Mouse (Mus musculus): ENCODE data around the gene Snx27. TPM values are rescaled to one million over a fixed set of nuclear protein-coding genes. Genes with fewer than 3 reads are reported as not detected.

Gene Snx27
- polyA plus RNA-seq (2015; fragmentation: Nextera tagmentation; extraction: Ambion mirVana): 30.7 and 32.0 TPM in 2 replicates

DNA sequence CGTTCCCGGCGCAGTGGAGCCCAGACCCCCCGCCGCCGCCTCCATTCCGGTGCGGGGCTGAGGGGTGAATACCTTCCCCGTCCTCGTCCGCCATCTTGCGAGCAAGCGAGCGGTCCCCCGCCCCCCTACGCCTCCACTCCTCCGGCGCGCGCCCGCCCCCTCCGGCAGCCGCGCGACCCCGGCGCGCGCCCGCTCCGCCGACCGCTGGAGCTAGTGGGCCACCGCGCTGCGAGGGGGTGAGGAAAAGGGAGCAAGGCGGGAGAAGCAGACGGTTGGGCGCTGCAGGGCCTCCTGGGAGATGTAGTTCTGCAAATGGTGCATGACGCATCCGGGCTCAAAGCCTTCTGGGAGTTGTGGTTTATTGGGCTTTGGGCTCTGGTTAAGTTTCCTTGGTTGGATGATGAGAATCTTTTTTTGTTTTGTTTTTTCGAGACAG, at the start of gene Snx27:
TSS of gene Snx27 (minus strand) at position 261 of the 436 bp plus-strand sequence.
- H3K9me3 ChIP-seq (replicated peaks): no peaks in the 10 kb centered on the region
- WGBS: 1% methylated on average over 36 of the region's 42 CpGs
- H3K27me3 ChIP-seq: no peaks in the 10 kb centered on the region
- H3K4me1 ChIP-seq (replicated peaks): peaks cover 18% of the 10 kb centered on the region
- H3K36me3 ChIP-seq: no peaks in the 10 kb centered on the region
- peak within 1 kb of the TSS; percentile 91 for H3K9ac ChIP-seq
- H3K4me2 ChIP-seq: peak within 1 kb of the TSS; percentile 76
- ATAC-seq (replicated peaks; ENCODE audit: insufficient number of reproducible peaks, insufficient read depth, low FRiP score, low read depth): peak; percentile 99
- peak within 1 kb of the TSS; percentile 91 for H3K4me3 ChIP-seq
- peak within 1 kb of the TSS; percentile 92 for H3K27ac ChIP-seq

DNA sequence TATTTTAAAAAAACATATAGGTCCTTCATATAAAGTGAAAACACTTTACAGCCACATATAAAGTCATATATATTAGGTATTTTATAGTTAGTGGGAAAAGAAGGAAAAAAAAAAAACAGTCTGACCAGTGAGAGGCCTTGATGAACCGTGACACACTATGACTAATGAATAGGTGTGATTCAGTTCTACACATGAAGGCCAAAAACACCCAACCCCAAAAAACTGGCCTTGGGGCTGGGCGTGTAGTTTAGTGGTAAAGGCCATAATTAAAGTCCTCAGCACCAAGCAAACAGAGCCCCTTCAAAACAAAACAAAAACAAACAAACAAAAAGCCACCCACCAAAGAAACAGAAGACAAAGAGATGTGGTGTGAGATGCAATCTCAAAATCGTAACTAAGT, 47.4 kb upstream of the Snx27 start:
- ATAC-seq (replicated peaks; ENCODE audit: insufficient number of reproducible peaks, insufficient read depth, low FRiP score, low read depth): no peak
- Histone ChIP-seq H3K36me3 (no peaks in the 10 kb centered on the region), H3K4me1 (replicated peaks) (no peaks in the 10 kb centered on the region), H3K9ac (no peak overlapping the region), H3K27ac (no peak overlapping the region), H3K27me3 (no peaks in the 10 kb centered on the region), H3K4me2 (no peak overlapping the region), H3K4me3 (no peak overlapping the region), H3K9me3 (replicated peaks) (no peaks in the 10 kb centered on the region)
- WGBS: 82% methylated on average over 3 of the region's 3 CpGs

DNA sequence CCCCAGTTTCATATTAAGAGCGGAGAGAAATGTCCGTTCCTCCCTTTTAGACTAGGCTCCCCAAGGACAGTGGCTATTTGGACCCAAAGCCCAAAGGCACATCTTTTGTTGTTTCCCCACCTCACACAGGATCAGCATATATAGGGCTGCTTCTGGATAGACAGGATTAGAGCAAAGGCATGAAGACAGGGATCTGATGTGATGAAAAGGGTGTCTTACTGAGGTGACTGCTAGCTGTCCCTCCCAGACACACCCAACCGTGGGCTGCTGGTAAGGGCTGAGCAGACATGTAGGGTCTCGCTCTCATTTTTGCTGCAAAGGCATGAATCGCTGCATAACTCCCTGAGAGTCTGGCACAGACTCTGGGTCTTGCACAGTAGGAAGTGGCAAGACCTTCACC, 46.2 kb upstream of the Snx27 start:
- H3K4me1 ChIP-seq (replicated peaks): 0 out of 2 replicates have a peak, but pooled peaks cover 6% of the 10 kb centered on the region

DNA sequence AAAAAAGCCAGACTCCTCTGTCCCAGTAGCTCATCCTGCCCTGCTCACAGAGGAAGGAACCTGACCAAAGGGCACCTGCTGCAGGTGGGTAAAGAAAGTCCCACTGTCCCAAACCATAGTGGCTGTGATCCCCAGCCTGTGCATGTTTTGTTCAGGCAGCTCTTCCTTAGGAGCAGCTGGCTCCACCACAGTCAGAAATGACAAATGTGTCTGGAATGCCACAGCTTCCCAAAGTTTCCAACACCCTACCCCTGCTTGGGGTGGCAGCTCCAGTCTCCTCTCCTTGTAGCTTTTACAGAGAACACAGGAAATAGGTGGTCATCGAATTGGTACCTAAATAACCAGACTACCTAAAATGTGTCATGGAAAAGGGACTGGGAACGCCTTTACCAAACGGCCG, 41.8 kb upstream of the Snx27 start:
- Histone ChIP-seq H3K27me3 (no peaks in the 10 kb centered on the region), H3K4me1 (replicated peaks) (peaks cover 24% of the 10 kb centered on the region), H3K27ac (no peak overlapping the region), H3K36me3 (no peaks in the 10 kb centered on the region), H3K9me3 (replicated peaks) (no peaks in the 10 kb centered on the region), H3K9ac (no peak overlapping the region), H3K4me2 (no peak overlapping the region), H3K4me3 (no peak overlapping the region)
- 82% methylated on average over 4 of the region's 4 CpGs for WGBS
- ATAC-seq (replicated peaks; ENCODE audit: insufficient number of reproducible peaks, insufficient read depth, low FRiP score, low read depth): no peak

More for the DNA sequence above, 46.2 kb upstream of the Snx27 start:
- WGBS: 83% methylated on average over 5 of the region's 5 CpGs
- Histone ChIP-seq H3K27me3 (no peaks in the 10 kb centered on the region), H3K9me3 (replicated peaks) (no peaks in the 10 kb centered on the region), H3K4me2 (no peak overlapping the region), H3K4me3 (no peak overlapping the region), H3K36me3 (no peaks in the 10 kb centered on the region), H3K9ac (no peak overlapping the region), H3K27ac (no peak overlapping the region)
- no peak for ATAC-seq (replicated peaks; ENCODE audit: insufficient number of reproducible peaks, insufficient read depth, low FRiP score, low read depth)

DNA sequence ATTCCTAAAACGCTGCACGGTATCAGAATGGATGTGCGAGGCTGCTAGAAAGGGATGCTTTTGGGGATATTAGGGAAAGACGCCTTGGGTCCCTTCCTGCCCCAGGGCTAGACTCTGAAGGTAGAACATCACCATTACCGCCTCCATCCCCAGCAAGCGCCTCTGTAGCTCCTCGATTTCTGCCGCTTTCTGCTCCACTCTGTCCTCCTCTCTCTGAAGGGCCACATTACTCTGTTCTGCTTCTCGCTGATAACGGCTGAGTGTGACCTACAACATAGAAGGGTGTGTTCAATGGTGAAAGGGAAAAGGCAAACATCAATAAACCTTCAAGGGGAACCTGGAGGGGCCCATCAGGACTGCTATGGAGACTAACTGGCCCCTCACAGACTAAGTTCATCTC, 40.0 kb upstream of the Snx27 start:
- H3K27me3 ChIP-seq: no peaks in the 10 kb centered on the region
- H3K4me1 ChIP-seq (replicated peaks): peaks cover 24% of the 10 kb centered on the region
- H3K27ac ChIP-seq: peak overlapping the region; percentile 62
- no peak overlapping the region for H3K4me3 ChIP-seq
- no peak for ATAC-seq (replicated peaks; ENCODE audit: insufficient number of reproducible peaks, insufficient read depth, low FRiP score, low read depth)
- no peak overlapping the region for H3K4me2 ChIP-seq
- H3K36me3 ChIP-seq: no peaks in the 10 kb centered on the region
- H3K9ac ChIP-seq: no peak overlapping the region
- 71% methylated on average over 10 of the region's 10 CpGs for WGBS
- no peaks in the 10 kb centered on the region for H3K9me3 ChIP-seq (replicated peaks)

DNA sequence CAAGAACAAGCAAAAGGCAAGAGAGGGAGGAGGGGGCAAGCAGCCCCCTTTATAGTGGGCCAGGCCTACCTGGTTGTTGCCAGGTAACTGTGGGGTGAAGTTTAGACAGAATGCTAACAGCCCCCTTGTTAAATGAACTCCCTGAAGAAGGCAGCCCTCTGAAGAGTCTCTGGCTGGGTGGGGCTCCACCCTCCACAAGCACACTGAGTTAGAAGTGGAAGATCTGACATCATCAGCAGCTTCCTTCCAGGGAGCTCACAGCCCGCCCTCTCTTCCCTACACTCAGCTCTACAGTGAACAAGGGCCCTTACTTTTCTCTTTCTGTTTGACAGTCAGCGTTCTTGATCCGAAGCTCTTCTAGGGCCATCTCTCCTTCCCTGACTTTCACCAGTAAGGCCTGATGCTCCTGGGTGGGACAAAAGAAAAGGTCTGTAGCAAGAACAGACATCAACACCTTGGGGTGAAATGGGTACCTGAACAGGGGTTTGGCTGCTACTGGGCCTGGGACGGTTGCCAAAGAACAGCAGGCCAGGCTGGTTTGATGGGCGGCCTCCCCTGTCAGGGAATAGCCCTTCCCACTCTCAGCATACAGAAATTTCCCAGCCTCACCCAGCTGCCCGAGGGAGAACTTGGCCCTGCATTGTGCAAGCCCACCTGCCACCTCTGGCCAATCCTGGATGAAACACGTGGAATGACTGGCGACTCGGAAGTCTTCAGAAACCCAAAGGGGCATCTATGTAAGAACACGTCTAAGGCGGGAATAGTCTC, 39.4 kb upstream of the Snx27 start:
- WGBS: 56% methylated on average over 11 of the region's 11 CpGs
- Histone ChIP-seq H3K4me3 (no peak overlapping the region), H3K9ac (no peak overlapping the region), H3K4me1 (replicated peaks) (peaks cover 24% of the 10 kb centered on the region), H3K4me2 (no peak overlapping the region), H3K27ac (peak overlapping the region; percentile 62), H3K9me3 (replicated peaks) (no peaks in the 10 kb centered on the region), H3K27me3 (no peaks in the 10 kb centered on the region), H3K36me3 (no peaks in the 10 kb centered on the region)
- peak; percentile 82 for ATAC-seq (replicated peaks; ENCODE audit: insufficient number of reproducible peaks, insufficient read depth, low FRiP score, low read depth)

DNA sequence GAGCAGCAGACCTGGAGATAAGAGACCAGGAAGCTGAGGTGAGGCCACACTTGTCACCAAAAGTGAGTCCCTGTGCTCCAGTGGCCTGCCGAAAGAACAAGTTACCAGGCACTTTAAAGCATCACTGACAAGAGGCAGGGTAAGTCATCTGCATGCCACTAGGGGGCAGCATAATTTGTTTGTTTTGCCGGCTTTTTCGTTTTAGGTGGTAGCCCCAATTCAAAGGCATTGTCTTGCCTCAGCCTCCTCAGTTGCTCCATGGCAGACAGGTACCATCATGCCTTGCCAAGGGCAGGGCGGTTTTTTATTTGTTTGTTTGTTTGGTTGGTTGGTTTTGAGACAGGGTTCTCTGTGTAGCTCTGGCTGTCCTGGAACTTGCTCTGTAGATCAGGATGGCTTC, 34.2 kb upstream of the Snx27 start:
- Histone ChIP-seq H3K27ac (no peak overlapping the region), H3K27me3 (no peaks in the 10 kb centered on the region), H3K4me2 (no peak overlapping the region), H3K9ac (no peak overlapping the region), H3K9me3 (replicated peaks) (no peaks in the 10 kb centered on the region), H3K4me1 (replicated peaks) (peaks cover 12% of the 10 kb centered on the region), H3K4me3 (no peak overlapping the region), H3K36me3 (no peaks in the 10 kb centered on the region)
- WGBS: 70% methylated on average over 4 of the region's 4 CpGs
- no peak for ATAC-seq (replicated peaks; ENCODE audit: insufficient number of reproducible peaks, insufficient read depth, low FRiP score, low read depth)

DNA sequence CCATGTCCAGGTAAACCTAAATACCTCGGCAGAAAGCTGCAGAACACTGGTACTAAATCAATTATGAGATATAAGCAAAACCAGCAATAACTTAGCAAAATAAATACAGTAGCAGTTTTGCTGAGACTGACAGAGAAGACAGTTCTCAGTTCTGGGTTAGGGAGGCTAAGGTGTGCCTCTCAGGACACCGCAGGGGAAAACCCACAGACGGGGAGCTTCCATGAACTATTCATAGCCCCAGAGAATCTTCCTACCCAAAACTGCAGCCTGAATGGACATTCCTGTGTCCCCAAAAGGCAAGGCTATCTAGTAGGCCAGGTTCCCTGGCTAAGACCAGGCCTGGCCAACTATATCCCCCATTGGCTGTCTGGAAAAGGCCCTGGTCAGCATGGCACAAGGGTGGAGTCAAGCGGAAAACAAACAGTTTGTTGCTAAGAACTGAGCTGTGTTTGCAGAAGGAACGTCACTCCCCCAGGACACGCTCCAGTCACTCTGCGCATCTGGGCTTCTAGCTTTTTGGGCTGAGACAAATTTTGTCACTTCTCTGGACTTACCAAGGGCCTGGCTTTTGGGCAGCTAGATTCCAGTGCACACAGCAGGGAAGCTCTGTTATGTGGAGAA, 30.9 kb upstream of the Snx27 start:
- 73% methylated on average over 7 of the region's 7 CpGs for WGBS
- no peak overlapping the region for H3K4me3 ChIP-seq
- no peak for ATAC-seq (replicated peaks; ENCODE audit: insufficient number of reproducible peaks, insufficient read depth, low FRiP score, low read depth)
- peaks cover 7% of the 10 kb centered on the region; the same call in 1 of the 2 replicates for H3K4me1 ChIP-seq (replicated peaks)
- no peak overlapping the region for H3K4me2 ChIP-seq
- H3K27ac ChIP-seq: no peak overlapping the region
- no peaks in the 10 kb centered on the region for H3K9me3 ChIP-seq (replicated peaks)
- H3K27me3 ChIP-seq: no peaks in the 10 kb centered on the region
- H3K36me3 ChIP-seq: no peaks in the 10 kb centered on the region
- no peak overlapping the region for H3K9ac ChIP-seq

DNA sequence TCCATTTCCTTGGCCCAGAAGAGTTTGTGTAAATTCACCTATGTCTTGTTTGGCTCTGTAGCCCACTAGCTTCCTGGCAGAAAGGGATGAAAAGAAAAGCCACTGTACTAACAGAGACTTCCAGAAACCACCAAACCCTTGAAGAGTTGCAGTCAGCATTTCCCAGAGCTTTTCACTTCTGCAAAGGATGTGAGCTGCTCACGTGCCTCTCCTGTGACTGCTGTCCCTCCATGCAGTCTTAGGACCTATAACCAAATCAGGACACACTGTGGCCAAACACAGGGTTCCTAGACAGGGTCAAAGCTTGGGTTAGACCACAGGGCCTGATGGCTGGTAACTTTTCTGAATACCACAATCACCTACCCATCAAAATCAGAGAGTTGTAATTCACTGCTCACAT, 29.8 kb upstream of the Snx27 start:
- no peaks in the 10 kb centered on the region for H3K36me3 ChIP-seq
- 77% methylated on average over 1 of the region's 1 CpGs for WGBS
- no peak overlapping the region for H3K27ac ChIP-seq
- no peak for ATAC-seq (replicated peaks; ENCODE audit: insufficient number of reproducible peaks, insufficient read depth, low FRiP score, low read depth)
- no peak overlapping the region for H3K9ac ChIP-seq
- no peaks in the 10 kb centered on the region for H3K9me3 ChIP-seq (replicated peaks)
- no peaks in the 10 kb centered on the region for H3K27me3 ChIP-seq
- H3K4me2 ChIP-seq: no peak overlapping the region
- H3K4me1 ChIP-seq (replicated peaks): peaks cover 7% of the 10 kb centered on the region; the same call in 1 of the 2 replicates
- H3K4me3 ChIP-seq: no peak overlapping the region

DNA sequence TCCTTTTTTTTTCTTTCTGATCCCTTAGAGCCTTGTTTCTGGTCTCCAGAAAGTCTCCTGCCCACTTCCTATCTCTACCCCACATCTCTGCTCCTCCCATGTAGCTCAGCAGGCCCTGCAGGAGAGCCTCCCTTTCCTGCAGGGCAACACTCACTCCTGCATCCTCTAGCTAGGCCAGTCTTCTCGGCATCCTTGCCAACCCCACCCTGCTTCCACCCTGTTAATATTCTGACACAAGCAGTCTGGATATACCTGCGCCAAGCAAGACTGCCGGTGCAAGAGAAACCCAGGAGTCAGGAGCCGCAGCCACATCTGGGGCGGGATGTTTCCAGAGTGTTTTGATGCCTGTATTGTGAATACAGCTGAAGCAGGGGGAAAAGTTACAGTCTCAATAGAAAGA, 29.3 kb upstream of the Snx27 start:
- Histone ChIP-seq H3K36me3 (no peaks in the 10 kb centered on the region), H3K27ac (no peak overlapping the region), H3K27me3 (no peaks in the 10 kb centered on the region), H3K4me1 (replicated peaks) (peaks cover 7% of the 10 kb centered on the region; the same call in 1 of the 2 replicates), H3K4me3 (no peak overlapping the region), H3K4me2 (no peak overlapping the region), H3K9ac (no peak overlapping the region), H3K9me3 (replicated peaks) (no peaks in the 10 kb centered on the region)
- ATAC-seq (replicated peaks; ENCODE audit: insufficient number of reproducible peaks, insufficient read depth, low FRiP score, low read depth): no peak
- WGBS: 71% methylated on average over 5 of the region's 5 CpGs

DNA sequence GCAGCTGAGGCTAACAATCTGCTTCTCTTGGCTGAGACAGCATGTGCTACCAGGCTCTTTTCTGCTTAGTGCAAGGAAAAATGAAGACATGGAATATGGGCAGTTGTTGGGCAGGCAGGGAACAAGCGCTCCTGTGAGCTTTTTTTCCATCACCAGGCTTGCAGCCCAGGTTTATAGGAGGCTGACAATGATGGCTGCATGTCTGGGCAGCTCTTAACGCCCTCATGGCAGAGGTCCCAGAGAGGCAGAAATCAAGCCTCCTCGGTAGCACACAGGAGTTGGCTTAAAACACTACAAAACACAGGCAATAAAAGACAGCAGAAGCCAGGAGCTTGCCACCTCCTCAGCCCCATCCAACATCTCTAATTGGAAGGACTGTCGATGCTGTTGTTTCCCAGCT, 28.8 kb upstream of the Snx27 start:
- Histone ChIP-seq H3K4me1 (replicated peaks) (peaks cover 7% of the 10 kb centered on the region; the same call in 1 of the 2 replicates), H3K4me2 (no peak overlapping the region), H3K27ac (no peak overlapping the region), H3K9me3 (replicated peaks) (no peaks in the 10 kb centered on the region), H3K4me3 (no peak overlapping the region), H3K36me3 (no peaks in the 10 kb centered on the region), H3K9ac (no peak overlapping the region), H3K27me3 (no peaks in the 10 kb centered on the region)
- ATAC-seq (replicated peaks; ENCODE audit: insufficient number of reproducible peaks, insufficient read depth, low FRiP score, low read depth): no peak
- 49% methylated on average over 4 of the region's 4 CpGs for WGBS
